Mouse (Mus musculus): ENCODE data around the gene Gm3383.
"Not testable (repeated sequence)": the region's sequence is repeated elsewhere in the genome, so short reads cannot be mapped to it uniquely, and the experiment has no call there.

DNA sequence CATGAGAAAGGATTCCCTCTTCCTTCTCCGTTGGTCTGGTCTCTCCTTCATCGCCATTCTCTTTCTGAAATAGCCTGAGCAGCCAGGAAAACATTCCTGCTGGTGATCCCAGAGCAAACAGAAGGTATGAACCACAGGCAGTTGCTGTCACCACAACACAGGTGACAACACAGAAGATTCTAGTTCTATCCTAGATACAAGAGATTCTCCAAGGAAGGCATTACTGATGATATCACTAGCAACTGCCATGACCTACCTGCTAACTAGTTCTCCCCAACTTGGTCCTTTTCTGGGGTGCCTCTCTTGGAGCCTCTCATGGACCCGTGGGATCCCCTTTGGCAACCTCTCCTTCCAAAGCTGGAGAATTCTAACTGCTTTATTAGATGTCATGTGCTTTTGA, 22.4 kb upstream of the Gm3383 start, which contains the start of gene Gm3424:
- not testable (repeated sequence) for TF ChIP-seq CTCF, EP300 (IDR thresholded peaks at IDR 0.05; ENCODE audit: low read depth)
